Mouse (Mus musculus) cerebellum, adult 18-20 months (tissue): Measurements from ENCODE around the gene Ropn1l.

Experiments
- DNase-seq, 2 experiments: peaks; one replicate each; pipeline ENCODE4 v3.0.0; 2021

Ropn1l gene

GRCm38 (mm10) chr15:31453098-31453916, at the start of gene Ropn1l:
Gene Ropn1l (minus strand): TSS chr15:31453737.
- DNase-seq = peak; percentile 89

DNA sequence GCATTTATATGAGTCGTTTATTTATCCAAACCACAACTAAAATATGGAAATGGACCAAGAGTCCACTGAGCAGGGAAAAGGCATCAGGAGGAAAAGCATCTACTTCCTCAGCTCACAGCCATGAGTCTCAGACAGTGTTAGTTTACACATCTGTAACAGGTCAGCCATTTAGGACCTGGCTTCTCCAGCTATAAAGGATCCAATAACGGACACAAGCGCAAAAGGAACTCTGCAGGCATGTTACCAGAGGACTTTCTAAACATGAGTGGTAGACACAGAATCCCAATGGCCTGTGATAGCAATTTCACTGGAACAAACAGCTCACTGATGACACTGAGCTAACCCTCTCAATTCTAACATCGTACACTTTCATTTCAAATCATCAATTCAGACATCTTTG, 49.5 kb upstream of the Ropn1l start:
- DNase-seq = no peak

DNA sequence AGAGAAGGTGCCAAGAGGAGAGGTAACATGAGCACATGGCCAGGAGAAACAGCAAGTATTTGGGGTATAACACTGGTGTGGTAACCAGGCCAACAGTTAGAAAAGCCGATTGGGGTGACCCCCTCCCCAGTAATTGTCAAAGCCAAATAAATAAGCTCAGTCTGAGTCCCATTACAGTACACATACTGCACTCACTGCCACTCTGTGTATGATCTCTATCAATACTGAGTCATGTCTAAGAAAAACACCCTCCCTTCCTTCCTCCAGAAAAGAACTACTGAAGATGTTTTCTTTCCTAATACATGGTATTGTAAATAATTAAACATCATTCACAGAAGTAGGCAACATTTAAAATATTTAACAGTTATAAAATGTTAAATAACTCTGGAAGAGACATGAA, 48.8 kb upstream of the Ropn1l start:
- no peak for DNase-seq

DNA sequence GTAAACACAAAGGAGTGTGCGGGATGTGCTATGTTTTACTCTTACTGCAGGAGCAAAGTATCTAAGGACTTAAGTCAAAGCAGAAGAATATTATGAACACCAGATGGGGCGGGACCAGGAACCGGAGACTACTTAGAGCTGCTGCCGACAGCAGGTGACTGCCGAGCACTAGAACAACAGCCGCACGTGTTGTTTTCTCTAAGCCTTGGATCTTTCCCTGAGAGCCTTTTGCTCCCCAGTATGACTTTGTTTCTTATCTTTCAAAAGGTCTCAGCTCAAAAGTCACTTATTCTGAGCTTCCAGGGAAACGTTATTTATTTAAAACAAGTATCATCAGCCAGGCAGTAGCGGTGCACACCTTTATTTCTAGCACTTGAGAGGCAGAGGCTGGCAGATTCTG, 41.3 kb upstream of the Ropn1l start:
- no peak for DNase-seq

GRCm38 (mm10) chr15:31494310-31494709, 40.8 kb upstream of the Ropn1l start:
- DNase-seq = no peak

- no peak for DNase-seq
Measured at GRCm38 (mm10) chr15:31487407-31487806, 33.9 kb upstream of the Ropn1l start.

GRCm38 (mm10) chr15:31476678-31477077, 23.1 kb upstream of the Ropn1l start:
- DNase-seq = no peak

- no peak for DNase-seq
Measured at GRCm38 (mm10) chr15:31472645-31473574, 19.4 kb upstream of the Ropn1l start.

DNA sequence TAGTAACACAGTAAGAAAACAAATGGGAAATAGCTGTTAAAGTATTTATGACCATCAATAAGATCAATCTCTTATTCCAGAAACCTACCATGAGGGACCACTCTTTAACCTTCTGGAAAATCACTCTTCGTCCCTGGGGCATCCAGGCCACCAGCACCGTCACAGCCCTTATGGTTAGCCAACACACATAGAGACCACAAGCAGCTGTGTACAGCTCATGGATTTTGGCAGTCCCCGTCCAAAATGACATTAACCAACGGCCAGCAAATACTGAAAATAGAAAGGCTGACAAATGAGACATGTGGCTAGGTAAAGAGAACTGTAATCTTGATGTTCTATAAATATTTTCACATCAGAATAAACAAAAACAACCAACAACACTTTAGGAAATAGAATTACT, 18.0 kb upstream of the Ropn1l start:
- DNase-seq = no peak

- DNase-seq = no peak
Measured at GRCm38 (mm10) chr15:31469497-31469896, 16.0 kb upstream of the Ropn1l start.

GRCm38 (mm10) chr15:31468806-31469205, 15.3 kb upstream of the Ropn1l start:
- no peak for DNase-seq

DNA sequence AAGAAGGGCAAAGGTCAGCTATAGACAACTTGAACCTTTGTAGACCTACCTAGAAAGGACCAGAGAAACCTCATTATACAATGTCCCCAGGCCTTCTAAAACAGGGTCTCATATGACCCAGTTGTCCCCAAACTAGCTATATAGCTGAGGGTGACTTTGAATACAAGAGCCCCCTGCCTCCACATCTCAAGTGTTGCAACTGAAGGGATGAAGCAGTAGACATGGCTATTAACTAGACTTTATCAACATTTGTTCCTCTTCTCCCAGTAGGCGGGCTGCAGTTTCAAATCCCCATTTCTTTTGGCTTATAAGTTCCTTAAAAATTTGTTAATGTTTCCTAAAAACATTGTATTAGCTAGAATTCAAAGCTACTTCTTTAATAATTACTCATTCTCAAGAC, 13.2 kb upstream of the Ropn1l start:
- no peak for DNase-seq

DNA sequence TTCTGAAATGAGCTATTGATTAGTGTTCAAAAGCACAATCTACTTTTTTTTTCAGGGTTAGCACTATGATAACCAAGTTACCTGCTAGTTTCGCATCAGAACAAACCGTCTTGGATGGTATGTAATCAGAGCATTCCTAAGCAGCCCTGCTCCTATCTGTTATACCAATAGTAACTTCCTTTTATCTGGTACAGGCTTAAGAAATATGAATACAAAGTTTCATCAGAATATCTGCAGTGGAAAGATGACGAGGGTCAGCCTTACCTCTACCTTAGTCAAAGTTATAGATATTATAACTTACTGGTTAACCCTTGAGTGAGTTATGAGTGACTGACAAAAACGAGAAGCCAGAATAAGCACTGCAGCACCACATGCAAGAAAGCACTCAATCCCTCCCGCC, 12.8 kb upstream of the Ropn1l start:
- no peak for DNase-seq

DNA sequence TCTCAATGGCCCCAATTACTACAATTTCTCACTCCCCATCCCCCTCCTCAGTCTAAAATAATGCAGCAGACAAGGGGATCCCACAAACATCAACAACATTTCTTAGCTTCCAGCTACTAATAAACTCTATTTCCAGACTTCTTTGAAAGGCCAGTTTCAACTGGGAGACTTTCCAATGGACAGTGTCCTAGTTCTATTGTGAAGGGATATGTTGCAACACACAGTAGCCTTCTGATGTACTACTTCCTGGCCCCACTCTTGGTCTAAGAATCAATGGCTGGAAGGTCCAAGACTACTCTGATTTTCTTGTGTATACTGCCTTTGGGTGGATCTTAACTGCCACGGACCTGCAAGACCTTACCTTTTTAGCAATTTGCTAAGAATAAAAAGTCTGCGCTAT, 12.3 kb upstream of the Ropn1l start:
- no peak for DNase-seq

GRCm38 (mm10) chr15:31460571-31460970, 7.0 kb upstream of the Ropn1l start:
- DNase-seq = no peak

- no peak for DNase-seq
Measured at GRCm38 (mm10) chr15:31458081-31458480, 4.5 kb upstream of the Ropn1l start.

DNA sequence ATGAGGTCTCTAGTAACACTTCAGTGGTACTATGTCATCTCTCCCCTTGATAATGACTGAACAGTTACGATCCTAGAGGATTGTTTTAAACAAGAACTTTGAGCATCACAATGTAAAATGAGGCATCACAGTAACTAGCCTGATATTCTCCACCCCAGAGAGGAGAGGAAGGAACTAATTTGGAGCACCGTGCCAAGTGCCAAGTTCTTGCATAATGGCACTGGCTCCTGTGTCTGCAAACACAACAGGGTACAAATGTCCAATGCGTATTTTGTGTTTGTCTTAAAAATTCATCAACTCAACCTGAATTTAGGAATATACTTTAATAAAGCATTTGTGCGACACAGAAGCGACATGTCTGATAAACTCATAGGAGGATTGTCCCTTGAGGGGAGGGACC, 2.8 kb upstream of the Ropn1l start:
- DNase-seq = peak; percentile 33 to 52

DNA sequence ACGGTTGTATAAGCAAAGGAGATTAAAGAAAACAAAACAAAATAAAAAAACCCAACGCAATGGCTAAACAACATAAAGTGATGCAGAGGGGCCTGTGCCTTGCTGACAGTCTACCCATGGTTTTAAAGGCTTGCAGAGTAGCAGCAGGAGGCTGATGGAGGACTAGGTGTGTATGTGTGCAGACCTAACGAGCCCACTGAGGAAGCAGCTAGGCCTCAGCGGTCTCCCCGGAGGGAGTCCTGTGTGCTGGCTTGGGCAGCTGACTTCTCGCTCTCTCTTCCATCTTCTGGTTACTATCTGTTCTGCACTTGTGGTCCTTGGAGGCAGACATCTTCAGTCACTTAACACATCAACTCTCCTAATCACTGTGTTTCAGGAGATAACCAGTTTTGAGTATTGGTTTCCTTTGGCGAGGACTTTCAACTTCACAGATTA, 1.3 kb upstream of the Ropn1l start:
- no peak for DNase-seq

DNA sequence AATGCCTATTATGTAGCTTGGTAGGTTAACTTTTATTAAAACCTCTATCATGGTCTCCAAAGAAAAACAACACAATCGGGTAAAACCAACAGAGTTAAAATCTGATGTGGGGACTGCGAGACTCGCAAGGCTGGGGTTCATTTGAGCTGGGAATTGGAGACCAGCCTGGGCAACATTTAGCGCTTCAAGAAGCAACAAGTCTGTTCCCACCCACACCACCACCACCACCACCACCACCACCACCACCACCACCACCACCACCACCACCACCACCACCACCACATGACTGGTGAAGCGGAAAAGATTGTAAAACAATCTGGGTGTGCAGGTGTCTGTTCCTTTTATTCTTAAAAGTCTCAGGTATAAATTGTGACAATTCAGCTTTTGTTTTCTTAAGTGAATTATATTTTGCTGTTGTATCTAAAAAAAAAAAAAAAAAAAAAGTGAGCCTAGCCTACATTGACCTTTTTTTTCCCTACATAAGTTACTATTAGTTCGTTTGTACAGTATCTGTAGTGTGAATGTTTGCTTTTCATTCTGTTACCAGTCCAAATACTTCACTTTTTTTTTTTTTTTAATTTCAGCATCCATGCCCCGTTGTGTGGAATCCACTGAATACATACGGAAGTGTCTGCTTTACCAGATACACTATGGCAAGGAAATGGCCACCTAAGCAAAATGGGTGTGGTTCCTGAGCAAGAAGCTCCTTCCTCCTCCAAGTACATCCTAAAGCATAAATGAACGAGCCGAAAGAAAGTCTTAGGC, 741 bp upstream of the Ropn1l start:
- DNase-seq = no peak

DNA sequence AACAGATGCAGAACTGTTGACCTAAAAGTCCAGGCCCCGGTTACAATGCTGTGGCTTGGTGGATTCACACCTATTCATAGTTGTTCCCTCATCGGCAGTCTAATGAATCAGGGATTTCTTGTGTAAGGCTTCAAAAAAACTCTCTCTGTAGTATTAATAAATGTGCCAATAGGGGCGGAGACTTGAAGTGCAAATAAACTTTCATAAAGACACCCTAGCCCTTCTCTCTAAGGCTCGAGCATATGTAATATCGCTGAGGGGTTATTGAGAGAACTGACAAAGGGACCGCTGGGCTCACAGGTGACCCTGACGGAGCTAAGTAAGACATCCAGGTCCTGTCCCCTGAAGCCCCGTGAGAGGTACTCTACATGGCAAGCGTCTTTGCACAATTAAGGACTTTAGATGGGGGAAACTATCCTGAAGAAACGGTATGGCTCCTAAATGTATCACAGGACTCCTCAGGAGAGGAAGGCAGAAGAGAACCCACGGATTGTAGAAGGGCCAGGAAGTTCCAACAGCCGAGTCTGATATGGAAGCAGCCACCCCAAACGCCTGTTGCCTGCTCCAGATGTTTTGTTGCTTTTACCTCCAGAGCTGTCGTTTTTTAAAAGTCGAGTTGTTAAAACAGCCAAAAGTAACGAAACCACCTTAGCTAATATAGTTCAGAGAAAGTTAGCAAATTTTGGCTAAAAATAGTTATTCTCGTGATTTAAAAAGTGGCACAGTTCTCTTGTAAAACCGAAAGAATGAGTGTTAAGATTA, 1.0 kb downstream of the Ropn1l start:
- no peak for DNase-seq

DNA sequence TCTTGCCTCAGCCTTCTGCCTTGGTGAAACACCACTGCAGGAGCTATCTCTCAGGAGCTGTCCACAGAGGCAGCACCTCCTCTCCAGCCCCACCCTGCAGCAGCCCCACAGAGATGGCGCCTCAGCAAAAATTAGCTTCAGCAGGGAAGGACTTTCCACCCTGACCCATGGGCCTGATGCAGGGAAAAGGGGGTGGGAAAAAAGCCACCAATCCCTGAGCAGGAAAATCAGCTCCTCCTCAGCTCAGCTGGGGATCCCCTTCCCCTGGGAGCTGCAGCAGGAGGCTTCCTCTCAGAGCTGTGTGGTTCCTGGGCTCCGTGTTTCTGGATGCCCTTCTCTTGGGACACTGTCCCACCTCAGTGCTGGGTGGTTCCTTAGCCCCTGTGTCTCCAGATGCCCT, 3.8 kb downstream of the Ropn1l start:
- DNase-seq = no peak

- peak; percentile 44 to 47 for DNase-seq
Measured at GRCm38 (mm10) chr15:31447121-31447520, 6.4 kb downstream of the Ropn1l start.
